Mouse (Mus musculus): Measurements from ENCODE around the gene Styxl1. TPM values are rescaled to one million over a fixed set of nuclear protein-coding genes. Genes with fewer than 3 reads are reported as not detected.
A peak's percentile ranks its signal among the peaks of the same experiment; 100 is the strongest.

The Styxl1 gene
- polyA plus RNA-seq, 1 experiment from 2014 or later, result 0.24 TPM

DNA sequence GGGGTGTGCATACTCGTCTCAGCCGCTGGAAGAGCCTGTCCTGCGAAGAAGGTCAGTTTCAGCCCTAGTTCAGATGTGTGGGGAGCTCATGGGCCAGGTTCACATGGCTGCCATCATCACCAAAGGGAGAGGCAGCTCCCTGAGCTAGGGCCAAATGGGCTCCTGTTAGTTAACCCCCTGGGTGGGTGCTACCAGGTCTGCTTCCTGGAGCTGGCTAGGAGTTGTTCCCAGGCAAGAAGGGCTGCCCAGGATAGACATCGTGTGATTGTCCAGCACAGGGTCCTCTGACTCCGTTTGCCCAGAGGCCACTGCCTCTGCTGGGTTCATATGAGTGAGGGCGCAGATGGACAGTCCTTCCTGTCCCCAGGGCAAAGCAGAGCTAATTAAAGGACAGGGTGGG is 52.2 kb downstream of the Styxl1 start:
- Histone ChIP-seq H3K4me2 (ENCODE audit: low read length) (peak overlapping the region; percentile 48), H3K9me3 (replicated peaks; ENCODE audit: control insufficient read depth, low read length, poor library complexity, severe bottlenecking) (no peaks in the 10 kb centered on the region), H3K4me3 (ENCODE audit: low read depth, low read length) (peak overlapping the region; percentile 14; the same call in 1 of the 2 replicates), H3K27ac (ENCODE audit: low read length) (peak overlapping the region; percentile 80), H3K9ac (ENCODE audit: low read depth, low read length) (peak overlapping the region; percentile 52; the same call in 1 of the 2 replicates), H3K36me3 (ENCODE audit: control insufficient read depth, insufficient read depth, low read length) (peaks cover 19% of the 10 kb centered on the region), H3K27me3 (ENCODE audit: control insufficient read depth, insufficient read depth, low read depth, low read length) (no peaks in the 10 kb centered on the region), H3K4me1 (ENCODE audit: control insufficient read depth, insufficient read depth, low read length) (peaks cover 34% of the 10 kb centered on the region)
- 22% methylated on average over 6 of the region's 6 CpGs for WGBS
- ATAC-seq, result no peak

DNA sequence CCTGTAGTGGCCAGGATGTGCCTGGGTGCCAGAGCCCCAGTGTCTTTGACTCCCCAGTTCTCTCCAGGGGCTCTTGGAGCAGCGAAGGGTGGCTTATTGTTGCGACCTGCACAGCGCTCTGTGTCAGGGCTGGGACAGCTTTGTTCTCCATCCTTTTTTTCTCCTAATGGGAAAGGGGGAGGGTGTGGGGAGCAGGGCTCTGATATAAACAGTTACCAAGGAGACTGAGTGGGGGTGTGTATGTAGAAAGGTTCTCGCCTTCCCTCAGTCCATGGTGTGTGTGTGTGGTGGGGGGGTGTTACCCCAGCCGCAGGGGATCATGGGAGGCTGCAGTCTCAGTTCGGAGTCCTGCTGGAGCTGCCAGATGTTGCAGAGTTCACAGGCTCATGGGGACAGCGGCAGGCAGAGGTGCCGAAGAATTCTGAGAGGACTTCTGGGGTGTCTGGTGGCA is 52.8 kb downstream of the Styxl1 start:
- Histone ChIP-seq H3K27ac (ENCODE audit: low read length) (peak overlapping the region; percentile 80), H3K4me3 (ENCODE audit: low read depth, low read length) (peak overlapping the region; percentile 14; the same call in 1 of the 2 replicates), H3K9me3 (replicated peaks; ENCODE audit: control insufficient read depth, low read length, poor library complexity, severe bottlenecking) (no peaks in the 10 kb centered on the region), H3K36me3 (ENCODE audit: control insufficient read depth, insufficient read depth, low read length) (peaks cover 13% of the 10 kb centered on the region), H3K27me3 (ENCODE audit: control insufficient read depth, insufficient read depth, low read depth, low read length) (no peaks in the 10 kb centered on the region), H3K9ac (ENCODE audit: low read depth, low read length) (peak overlapping the region; percentile 30), H3K4me1 (ENCODE audit: control insufficient read depth, insufficient read depth, low read length) (peaks cover 34% of the 10 kb centered on the region), H3K4me2 (ENCODE audit: low read length) (peak overlapping the region; percentile 48)
- 2% methylated on average over 8 of the region's 8 CpGs for WGBS
- ATAC-seq, result peak; percentile 85

DNA sequence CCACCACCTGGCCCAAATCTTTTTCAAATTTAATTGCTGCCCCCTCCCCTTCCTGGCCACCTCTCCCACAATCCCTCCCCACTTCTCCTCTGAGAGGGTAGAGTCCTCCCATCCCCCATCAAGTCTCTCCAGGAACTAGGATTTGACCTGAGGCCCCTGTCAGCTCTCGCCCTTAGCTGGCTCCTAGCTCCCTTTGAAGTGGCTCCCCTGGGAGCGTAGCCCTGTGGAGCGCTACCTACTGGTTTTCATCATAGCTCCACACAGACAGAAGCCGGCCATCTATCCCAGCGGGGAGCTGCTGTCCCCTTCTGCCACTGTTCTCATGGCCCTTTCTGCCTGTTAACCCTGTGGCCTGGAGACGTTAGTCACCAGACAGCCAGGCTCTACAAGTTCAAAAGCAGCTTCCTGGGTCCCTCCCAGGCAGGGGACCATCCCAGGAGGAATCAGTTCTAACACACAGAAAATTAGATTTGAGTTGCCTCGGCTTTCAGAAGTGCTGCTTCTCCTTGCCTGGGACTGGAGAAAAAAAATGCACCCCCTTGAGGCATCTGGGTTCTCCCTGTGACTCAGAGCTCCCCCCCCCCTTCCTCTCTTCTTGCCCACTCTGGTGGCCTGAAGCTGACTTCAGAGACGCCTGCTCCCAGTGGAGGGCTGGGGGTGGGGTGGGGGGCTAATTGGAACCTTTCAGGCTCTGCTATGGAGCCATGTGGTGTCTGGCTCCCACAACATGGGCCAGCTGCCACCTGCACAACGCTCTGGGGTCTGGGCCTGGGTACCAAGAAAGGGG is 53.5 kb downstream of the Styxl1 start:
- peak overlapping the region; percentile 30 for H3K9ac ChIP-seq (ENCODE audit: low read depth, low read length)
- no peak overlapping the region for H3K4me3 ChIP-seq (ENCODE audit: low read depth, low read length)
- WGBS, result 2% methylated on average over 9 of the region's 9 CpGs
- peaks cover 34% of the 10 kb centered on the region for H3K4me1 ChIP-seq (ENCODE audit: control insufficient read depth, insufficient read depth, low read length)
- H3K4me2 ChIP-seq (ENCODE audit: low read length), result peak overlapping the region; percentile 48; the same call in 1 of the 2 replicates
- no peaks in the 10 kb centered on the region for H3K27me3 ChIP-seq (ENCODE audit: control insufficient read depth, insufficient read depth, low read depth, low read length)
- ATAC-seq, result peak; percentile 77
- H3K9me3 ChIP-seq (replicated peaks; ENCODE audit: control insufficient read depth, low read length, poor library complexity, severe bottlenecking), result no peaks in the 10 kb centered on the region
- H3K27ac ChIP-seq (ENCODE audit: low read length), result peak overlapping the region; percentile 80
- peaks cover 6% of the 10 kb centered on the region for H3K36me3 ChIP-seq (ENCODE audit: control insufficient read depth, insufficient read depth, low read length)

DNA sequence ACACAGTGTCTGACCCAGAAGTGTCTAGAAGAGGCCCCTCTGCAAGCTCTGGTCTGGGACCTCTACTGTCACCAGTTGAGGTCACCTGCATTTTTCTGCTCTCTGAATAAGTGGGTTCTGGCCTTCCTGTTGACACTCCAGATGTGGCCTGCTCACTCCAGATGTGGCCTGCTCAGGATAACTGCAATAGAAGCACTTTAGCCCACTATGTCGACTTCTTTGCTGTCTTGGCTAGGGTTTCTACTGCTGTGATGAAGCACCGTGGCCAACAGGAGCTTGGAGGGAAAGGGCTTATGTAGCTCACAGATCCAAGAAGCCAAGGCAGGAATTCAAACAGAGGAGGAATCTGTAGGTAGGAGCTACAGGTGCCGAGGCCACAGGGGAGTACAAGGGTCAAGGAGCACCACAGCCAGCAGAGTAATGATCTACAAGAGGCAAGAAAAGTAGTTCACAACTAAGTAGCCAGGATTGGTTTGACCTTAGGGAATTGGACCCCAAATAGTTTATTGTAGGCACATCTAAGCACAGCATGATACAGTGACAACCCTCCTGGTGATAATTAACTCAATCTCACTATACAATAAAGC is 54.9 kb downstream of the Styxl1 start:
- 81% methylated on average over 3 of the region's 3 CpGs for WGBS
- Histone ChIP-seq H3K27me3 (ENCODE audit: control insufficient read depth, insufficient read depth, low read depth, low read length) (no peaks in the 10 kb centered on the region), H3K9ac (ENCODE audit: low read depth, low read length) (no peak overlapping the region), H3K27ac (ENCODE audit: low read length) (no peak overlapping the region), H3K9me3 (replicated peaks; ENCODE audit: control insufficient read depth, low read length, poor library complexity, severe bottlenecking) (no peaks in the 10 kb centered on the region), H3K36me3 (ENCODE audit: control insufficient read depth, insufficient read depth, low read length) (no peaks in the 10 kb centered on the region), H3K4me2 (ENCODE audit: low read length) (no peak overlapping the region), H3K4me1 (ENCODE audit: control insufficient read depth, insufficient read depth, low read length) (peaks cover 34% of the 10 kb centered on the region), H3K4me3 (ENCODE audit: low read depth, low read length) (no peak overlapping the region)
- no peak for ATAC-seq

DNA sequence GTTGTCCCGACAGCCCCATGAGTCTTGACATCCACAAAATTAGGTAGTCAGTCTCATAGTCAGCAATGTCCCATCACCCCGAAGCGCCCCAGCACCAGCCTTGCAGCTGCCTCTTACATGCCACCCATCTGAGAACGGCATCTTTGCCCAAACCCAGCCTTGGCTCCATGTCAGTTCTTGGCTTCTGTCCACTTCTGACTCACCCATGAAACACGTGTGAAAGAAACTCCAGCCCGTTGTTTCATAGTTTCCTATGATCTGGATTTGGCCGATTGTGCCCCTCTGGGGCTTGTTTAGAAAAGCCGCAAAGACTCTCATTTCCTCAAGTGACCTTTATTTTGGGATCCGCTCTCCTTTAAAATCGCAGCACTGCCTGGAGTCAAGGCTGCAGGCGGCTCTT is 56.1 kb downstream of the Styxl1 start:
- Histone ChIP-seq H3K4me2 (ENCODE audit: low read length) (no peak overlapping the region), H3K27me3 (ENCODE audit: control insufficient read depth, insufficient read depth, low read depth, low read length) (no peaks in the 10 kb centered on the region), H3K4me3 (ENCODE audit: low read depth, low read length) (no peak overlapping the region), H3K4me1 (ENCODE audit: control insufficient read depth, insufficient read depth, low read length) (peaks cover 32% of the 10 kb centered on the region), H3K9me3 (replicated peaks; ENCODE audit: control insufficient read depth, low read length, poor library complexity, severe bottlenecking) (no peaks in the 10 kb centered on the region), H3K27ac (ENCODE audit: low read length) (no peak overlapping the region), H3K36me3 (ENCODE audit: control insufficient read depth, insufficient read depth, low read length) (no peaks in the 10 kb centered on the region), H3K9ac (ENCODE audit: low read depth, low read length) (no peak overlapping the region)
- ATAC-seq, result no peak
- 76% methylated on average over 11 of the region's 11 CpGs for WGBS

DNA sequence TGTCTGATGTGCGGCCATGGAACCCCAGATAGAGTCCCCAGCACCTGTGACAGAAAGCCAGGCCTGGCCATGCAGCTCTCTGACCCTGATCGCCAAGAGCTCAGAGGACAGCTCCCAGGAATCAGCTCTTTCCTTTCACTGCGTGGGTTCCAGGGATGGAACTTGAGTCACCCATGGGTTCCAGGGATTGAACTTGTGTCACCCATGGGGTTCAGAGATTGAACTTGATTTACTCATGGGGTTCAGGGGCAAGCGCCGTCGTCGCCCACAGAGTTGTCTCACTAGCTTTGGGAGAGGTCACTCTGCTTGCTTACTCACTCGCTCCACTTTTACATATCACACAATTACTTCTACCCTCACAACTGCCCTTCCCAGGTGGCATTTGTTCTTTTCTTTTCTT is 57.1 kb downstream of the Styxl1 start:
- Histone ChIP-seq H3K27me3 (ENCODE audit: control insufficient read depth, insufficient read depth, low read depth, low read length) (no peaks in the 10 kb centered on the region), H3K27ac (ENCODE audit: low read length) (no peak overlapping the region), H3K9me3 (replicated peaks; ENCODE audit: control insufficient read depth, low read length, poor library complexity, severe bottlenecking) (no peaks in the 10 kb centered on the region), H3K4me2 (ENCODE audit: low read length) (no peak overlapping the region), H3K36me3 (ENCODE audit: control insufficient read depth, insufficient read depth, low read length) (peaks cover 3% of the 10 kb centered on the region), H3K9ac (ENCODE audit: low read depth, low read length) (no peak overlapping the region), H3K4me1 (ENCODE audit: control insufficient read depth, insufficient read depth, low read length) (peaks cover 22% of the 10 kb centered on the region), H3K4me3 (ENCODE audit: low read depth, low read length) (no peak overlapping the region)
- no peak for ATAC-seq
- WGBS, result 94% methylated on average over 8 of the region's 8 CpGs

DNA sequence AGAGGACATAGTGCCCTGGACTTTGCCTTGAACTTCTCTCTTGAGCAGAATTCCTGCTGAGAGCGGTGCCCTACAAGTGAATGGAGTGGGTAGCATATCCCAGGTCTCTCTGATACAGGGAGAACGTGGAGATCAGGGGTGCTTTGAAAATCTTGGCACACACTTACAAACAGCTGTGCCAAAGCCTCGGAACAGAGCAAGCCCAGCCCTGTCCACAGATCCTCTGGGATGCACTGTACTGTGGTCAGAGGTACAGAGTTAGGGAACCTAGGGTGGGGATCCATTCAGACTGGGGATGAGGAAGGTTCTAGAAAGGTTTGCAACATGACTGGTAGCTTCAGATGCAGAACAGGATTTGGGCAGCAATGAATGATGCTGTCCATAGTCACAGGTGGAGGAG is 58.1 kb downstream of the Styxl1 start:
- WGBS, result 80% methylated on average over 3 of the region's 3 CpGs
- no peaks in the 10 kb centered on the region for H3K9me3 ChIP-seq (replicated peaks; ENCODE audit: control insufficient read depth, low read length, poor library complexity, severe bottlenecking)
- peaks cover 12% of the 10 kb centered on the region for H3K4me1 ChIP-seq (ENCODE audit: control insufficient read depth, insufficient read depth, low read length)
- no peak overlapping the region for H3K9ac ChIP-seq (ENCODE audit: low read depth, low read length)
- no peak overlapping the region for H3K4me3 ChIP-seq (ENCODE audit: low read depth, low read length)
- no peak overlapping the region for H3K27ac ChIP-seq (ENCODE audit: low read length)
- no peak for ATAC-seq
- H3K27me3 ChIP-seq (ENCODE audit: control insufficient read depth, insufficient read depth, low read depth, low read length), result no peaks in the 10 kb centered on the region
- peaks cover 7% of the 10 kb centered on the region for H3K36me3 ChIP-seq (ENCODE audit: control insufficient read depth, insufficient read depth, low read length)
- H3K4me2 ChIP-seq (ENCODE audit: low read length), result no peak overlapping the region

DNA sequence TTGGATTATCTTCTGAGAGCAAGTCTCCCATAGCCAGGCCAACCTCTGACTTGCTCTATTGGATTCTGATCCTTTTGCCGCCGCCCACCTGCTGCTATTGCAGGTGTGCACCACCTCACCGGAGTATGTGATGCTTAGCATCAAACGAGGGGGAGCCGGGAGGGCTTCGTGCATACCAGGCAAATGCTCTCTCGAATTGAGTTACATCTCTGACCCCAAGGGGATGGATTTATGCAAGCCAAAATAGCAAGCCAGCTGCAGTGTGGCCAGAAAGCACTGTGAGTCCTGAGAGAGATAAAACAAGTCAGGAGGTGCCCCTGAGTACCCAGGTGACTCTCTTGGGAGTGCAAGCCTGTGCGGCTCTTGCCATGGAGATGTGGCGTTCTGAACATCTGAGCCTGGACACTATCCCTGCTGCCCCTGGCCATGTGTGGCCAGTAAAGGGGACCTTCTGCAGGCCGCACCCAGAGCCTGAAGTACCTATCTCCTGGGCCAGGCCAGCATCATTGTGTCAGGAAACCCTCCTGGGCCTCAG is 58.5 kb downstream of the Styxl1 start:
- H3K4me3 ChIP-seq (ENCODE audit: low read depth, low read length), result no peak overlapping the region
- no peak overlapping the region for H3K4me2 ChIP-seq (ENCODE audit: low read length)
- H3K9ac ChIP-seq (ENCODE audit: low read depth, low read length), result no peak overlapping the region
- H3K9me3 ChIP-seq (replicated peaks; ENCODE audit: control insufficient read depth, low read length, poor library complexity, severe bottlenecking), result no peaks in the 10 kb centered on the region
- H3K36me3 ChIP-seq (ENCODE audit: control insufficient read depth, insufficient read depth, low read length), result peaks cover 7% of the 10 kb centered on the region
- no peak overlapping the region for H3K27ac ChIP-seq (ENCODE audit: low read length)
- H3K27me3 ChIP-seq (ENCODE audit: control insufficient read depth, insufficient read depth, low read depth, low read length), result no peaks in the 10 kb centered on the region
- peaks cover 8% of the 10 kb centered on the region for H3K4me1 ChIP-seq (ENCODE audit: control insufficient read depth, insufficient read depth, low read length)
- WGBS, result 83% methylated on average over 10 of the region's 10 CpGs
- no peak for ATAC-seq

DNA sequence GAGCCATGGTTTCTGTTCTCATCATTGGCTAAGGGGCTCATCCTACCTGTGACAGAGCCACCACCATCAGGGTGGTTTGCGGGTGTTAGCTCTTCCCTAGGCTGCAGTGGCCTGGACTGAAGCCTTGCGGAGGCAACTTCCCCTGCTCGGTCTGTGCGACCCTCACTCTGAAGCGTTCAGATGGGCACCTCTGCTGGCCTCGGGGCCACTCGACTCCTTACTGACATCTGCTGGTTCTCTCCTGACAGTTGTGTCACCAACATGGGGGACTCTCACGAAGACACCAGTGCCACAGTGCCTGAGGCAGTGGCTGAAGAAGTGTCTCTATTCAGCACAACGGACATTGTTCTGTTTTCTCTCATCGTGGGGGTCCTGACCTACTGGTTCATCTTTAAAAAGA is 62.6 kb downstream of the Styxl1 start:
- Histone ChIP-seq H3K4me1 (ENCODE audit: control insufficient read depth, insufficient read depth, low read length) (no peaks in the 10 kb centered on the region), H3K4me2 (ENCODE audit: low read length) (no peak overlapping the region), H3K27me3 (ENCODE audit: control insufficient read depth, insufficient read depth, low read depth, low read length) (no peaks in the 10 kb centered on the region), H3K4me3 (ENCODE audit: low read depth, low read length) (no peak overlapping the region), H3K36me3 (ENCODE audit: control insufficient read depth, insufficient read depth, low read length) (peaks cover 7% of the 10 kb centered on the region), H3K9me3 (replicated peaks; ENCODE audit: control insufficient read depth, low read length, poor library complexity, severe bottlenecking) (no peaks in the 10 kb centered on the region), H3K27ac (ENCODE audit: low read length) (no peak overlapping the region), H3K9ac (ENCODE audit: low read depth, low read length) (no peak overlapping the region)
- no peak for ATAC-seq
- WGBS, result 52% methylated on average over 10 of the region's 10 CpGs
